Mouse (Mus musculus): ENCODE data around the gene Gm21149.
A peak's percentile ranks its signal among the peaks of the same experiment; 100 is the strongest.
"Not testable (repeated sequence)": the region's sequence is repeated elsewhere in the genome, so short reads cannot be mapped to it uniquely, and the experiment has no call there.

Gm21149 gene

DNA sequence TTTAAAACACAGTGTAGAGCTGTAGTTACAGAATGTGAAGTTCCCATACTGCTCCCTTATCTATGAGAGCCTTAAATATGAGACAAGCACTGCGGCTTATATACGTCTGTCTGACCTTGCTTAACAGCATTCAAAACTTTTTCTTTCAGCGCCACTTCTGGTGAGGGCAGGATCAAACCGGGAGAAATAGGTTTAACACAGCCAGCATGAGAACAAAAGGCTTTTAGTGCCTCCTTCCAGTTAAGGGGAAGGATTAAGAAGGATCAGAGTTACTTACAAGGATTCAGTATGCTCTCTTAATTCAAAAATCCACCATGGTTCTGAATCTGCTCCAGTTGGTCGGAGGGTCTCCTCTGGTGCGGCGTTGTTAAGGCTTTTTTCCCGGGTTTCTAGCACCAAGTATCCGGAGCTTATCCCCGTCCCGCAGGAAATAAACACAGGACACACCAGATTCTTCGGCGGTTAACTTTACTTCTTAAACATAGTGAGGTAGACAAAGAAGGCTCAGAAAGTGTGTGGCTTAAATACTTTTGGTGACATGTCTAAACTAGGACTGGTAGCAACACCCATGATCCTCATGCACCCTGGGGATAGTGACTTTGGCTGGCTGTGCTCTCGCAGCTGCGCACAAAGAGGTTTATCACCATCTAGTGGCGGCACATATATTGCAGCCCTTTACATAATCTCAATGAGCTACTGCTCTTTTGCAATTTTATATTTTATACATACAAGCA is 30.4 kb upstream of the Gm21149 start:
- no peaks in the 10 kb centered on the region for H3K36me3 ChIP-seq (ENCODE audit: insufficient read depth, low read length)
- peaks cover 4% of the 10 kb centered on the region; the same call in 1 of the 2 replicates for H3K4me1 ChIP-seq (replicated peaks; ENCODE audit: low read depth, low read length)
- H3K27me3 ChIP-seq (ENCODE audit: insufficient read depth, low read length), result peaks cover 7% of the 10 kb centered on the region; the same call in 1 of the 2 replicates
- H3K4me3 ChIP-seq (replicated peaks; ENCODE audit: low read length), result peak overlapping the region; percentile 51
- TF ChIP-seq CTCF (conservative IDR thresholded peaks at IDR 0.05; ENCODE audit: low read length) (peak; percentile 90), POU5F1 (IDR thresholded peaks at IDR 0.05; ENCODE audit: borderline replicate concordance, low read length) (no peak)
- H3K9me3 ChIP-seq (ENCODE audit: low read length), result peaks cover 16% of the 10 kb centered on the region

GRCm38 (mm10) chr5:15498774-15499400 is 22.6 kb upstream of the Gm21149 start:
- not testable (repeated sequence) for H3K36me3 ChIP-seq (ENCODE audit: insufficient read depth, low read length); H3K4me3 ChIP-seq (replicated peaks; ENCODE audit: low read length); H3K27me3 ChIP-seq (ENCODE audit: insufficient read depth, low read length); H3K4me1 ChIP-seq (replicated peaks; ENCODE audit: low read depth, low read length)
- peaks cover 31% of the 10 kb centered on the region for H3K9me3 ChIP-seq (ENCODE audit: low read length)

- H3K4me3 ChIP-seq (replicated peaks; ENCODE audit: low read length); H3K36me3 ChIP-seq (ENCODE audit: insufficient read depth, low read length); H3K27me3 ChIP-seq (ENCODE audit: insufficient read depth, low read length); H3K4me1 ChIP-seq (replicated peaks; ENCODE audit: low read depth, low read length): not testable (repeated sequence)
- peaks cover 26% of the 10 kb centered on the region for H3K9me3 ChIP-seq (ENCODE audit: low read length)
Observed at GRCm38 (mm10) chr5:15498350-15498749, 22.0 kb upstream of the Gm21149 start.

GRCm38 (mm10) chr5:15490934-15491333 is 14.6 kb upstream of the Gm21149 start:
- H3K9me3 ChIP-seq (ENCODE audit: low read length); H3K36me3 ChIP-seq (ENCODE audit: insufficient read depth, low read length); H3K4me1 ChIP-seq (replicated peaks; ENCODE audit: low read depth, low read length); H3K4me3 ChIP-seq (replicated peaks; ENCODE audit: low read length); H3K27me3 ChIP-seq (ENCODE audit: insufficient read depth, low read length): not testable (repeated sequence)

GRCm38 (mm10) chr5:15488743-15489142 is 12.4 kb upstream of the Gm21149 start:
- no peak overlapping the region for H3K4me3 ChIP-seq (replicated peaks; ENCODE audit: low read length)
- no peaks in the 10 kb centered on the region for H3K36me3 ChIP-seq (ENCODE audit: insufficient read depth, low read length)
- H3K9me3 ChIP-seq (ENCODE audit: low read length), result no peaks in the 10 kb centered on the region; the same call in 1 of the 2 replicates
- TF ChIP-seq NANOG (IDR thresholded peaks at IDR 0.05; ENCODE audit: borderline replicate concordance, low read length), result no peak
- no peaks in the 10 kb centered on the region for H3K4me1 ChIP-seq (replicated peaks; ENCODE audit: low read depth, low read length)
- no peaks in the 10 kb centered on the region for H3K27me3 ChIP-seq (ENCODE audit: insufficient read depth, low read length)

- not testable (repeated sequence) for H3K27me3 ChIP-seq (ENCODE audit: insufficient read depth, low read length); H3K36me3 ChIP-seq (ENCODE audit: insufficient read depth, low read length); H3K4me1 ChIP-seq (replicated peaks; ENCODE audit: low read depth, low read length); H3K4me3 ChIP-seq (replicated peaks; ENCODE audit: low read length); H3K9me3 ChIP-seq (ENCODE audit: low read length)
Observed at GRCm38 (mm10) chr5:15484616-15485015, 8.3 kb upstream of the Gm21149 start.

DNA sequence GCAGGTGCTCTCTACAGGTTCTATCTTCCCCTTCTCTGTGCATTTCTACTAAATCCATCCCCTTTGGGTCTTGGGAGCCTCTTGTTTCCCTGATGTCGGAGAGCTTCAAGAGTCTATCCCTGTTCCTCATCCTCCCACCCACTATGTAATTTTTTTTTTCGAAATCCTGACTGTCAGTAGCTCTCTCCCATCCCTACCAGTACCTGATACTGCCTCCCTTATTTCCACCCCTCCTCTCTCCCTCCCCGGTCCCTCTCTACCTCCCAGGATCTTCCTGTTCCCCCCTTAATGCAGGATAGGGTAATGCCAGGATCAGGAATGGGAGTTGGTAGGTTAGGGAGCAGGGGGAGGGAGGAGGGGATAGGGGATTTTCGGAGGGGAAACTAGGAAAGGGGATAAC is 7.3 kb upstream of the Gm21149 start:
- not testable (repeated sequence) for H3K36me3 ChIP-seq (ENCODE audit: insufficient read depth, low read length); H3K4me1 ChIP-seq (replicated peaks; ENCODE audit: low read depth, low read length); H3K27me3 ChIP-seq (ENCODE audit: insufficient read depth, low read length); H3K4me3 ChIP-seq (replicated peaks; ENCODE audit: low read length); H3K9me3 ChIP-seq (ENCODE audit: low read length)

DNA sequence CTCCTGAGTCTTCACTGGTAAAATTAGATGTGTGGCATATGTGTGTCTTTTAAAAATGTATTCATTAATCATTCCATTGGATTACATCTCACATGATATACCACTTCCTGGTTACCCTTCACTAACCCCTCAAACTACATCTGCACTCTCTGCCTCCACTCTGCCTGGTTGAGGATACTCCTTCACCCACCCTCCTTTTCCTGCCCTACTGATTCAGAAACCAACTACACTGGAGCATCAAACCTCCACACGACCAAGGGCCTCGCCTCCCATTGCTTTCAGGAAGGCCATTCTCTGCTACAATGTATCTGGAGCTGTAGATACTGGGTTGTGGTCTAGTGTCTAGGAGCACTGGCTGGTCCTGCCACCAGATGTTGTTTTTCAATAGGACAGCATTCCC is 6.5 kb upstream of the Gm21149 start:
- H3K4me3 ChIP-seq (replicated peaks; ENCODE audit: low read length); H3K27me3 ChIP-seq (ENCODE audit: insufficient read depth, low read length); H3K36me3 ChIP-seq (ENCODE audit: insufficient read depth, low read length); H3K4me1 ChIP-seq (replicated peaks; ENCODE audit: low read depth, low read length); H3K9me3 ChIP-seq (ENCODE audit: low read length): not testable (repeated sequence)

- H3K36me3 ChIP-seq (ENCODE audit: insufficient read depth, low read length); H3K9me3 ChIP-seq (ENCODE audit: low read length); H3K4me1 ChIP-seq (replicated peaks; ENCODE audit: low read depth, low read length); H3K4me3 ChIP-seq (replicated peaks; ENCODE audit: low read length); H3K27me3 ChIP-seq (ENCODE audit: insufficient read depth, low read length): not testable (repeated sequence)
Observed at GRCm38 (mm10) chr5:15470141-15470540, 6.2 kb downstream of the Gm21149 start.

GRCm38 (mm10) chr5:15467768-15468167 is 8.6 kb downstream of the Gm21149 start:
- not testable (repeated sequence) for H3K9me3 ChIP-seq (ENCODE audit: low read length); H3K27me3 ChIP-seq (ENCODE audit: insufficient read depth, low read length); H3K4me3 ChIP-seq (replicated peaks; ENCODE audit: low read length); H3K4me1 ChIP-seq (replicated peaks; ENCODE audit: low read depth, low read length); H3K36me3 ChIP-seq (ENCODE audit: insufficient read depth, low read length)
- 0 out of 2 replicates have a peak, but pooled peaks have one; percentile 4 for TF ChIP-seq CTCF (conservative IDR thresholded peaks at IDR 0.05; ENCODE audit: low read length)

DNA sequence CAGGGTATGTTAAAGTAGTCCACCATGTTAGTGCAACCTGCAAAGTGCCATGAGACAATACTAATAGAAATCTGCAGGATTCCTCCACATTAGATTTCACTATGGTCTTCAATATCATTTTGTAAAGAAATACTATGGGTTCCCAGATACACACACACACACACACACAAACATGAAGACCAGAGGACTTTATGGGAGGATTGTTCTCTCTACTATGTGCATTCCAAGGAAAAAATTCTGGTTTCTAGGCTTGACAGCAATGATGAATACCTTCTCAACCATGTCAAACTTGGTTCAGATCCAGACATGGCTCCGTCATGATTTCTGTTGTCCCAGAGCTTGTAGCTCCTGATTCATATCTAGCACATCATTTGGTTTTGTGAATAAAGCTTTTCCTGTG is 10.1 kb downstream of the Gm21149 start:
- H3K9me3 ChIP-seq (ENCODE audit: low read length); H3K4me1 ChIP-seq (replicated peaks; ENCODE audit: low read depth, low read length); H3K27me3 ChIP-seq (ENCODE audit: insufficient read depth, low read length); H3K4me3 ChIP-seq (replicated peaks; ENCODE audit: low read length); H3K36me3 ChIP-seq (ENCODE audit: insufficient read depth, low read length): not testable (repeated sequence)

Measured in E14TG2a.4 (cell line).